Mouse (Mus musculus) layer of hippocampus, postnatal 36 days (tissue): ENCODE measurements around the gene Ubr1. TPM values are rescaled to one million over a fixed set of nuclear protein-coding genes. Genes with fewer than 3 reads are reported as not detected.

Experiments used
- DNase-seq, 2 experiments: peaks; one replicate each; pipeline ENCODE4 v3.0.0; 2022
- microRNA-seq, 2 experiments: library from miRNA; unstranded; fragments of <30 nt; microRNA quantifications; one replicate each; pipeline ENCODE4 v1.2.0; 2021
- total RNA-seq, 2 experiments: library from RNA; stranded (reverse); gene quantifications; 2 replicates each; pipeline ENCODE4 v1.2.3; 2021

Ubr1 gene
- total RNA-seq, 2 experiments from 2014 or later: 43.6 to 44.5 TPM

- DNase-seq: no peak
Measured at GRCm38 (mm10) chr2:120852626-120853025, 117.9 kb downstream of the Ubr1 start.

GRCm38 (mm10) chr2:120850424-120851082 lies 120.0 kb downstream of the Ubr1 start, which contains the start of gene Ttbk2:
TSS of gene Ttbk2 (minus strand) at chr2:120850604.
- peak; percentile 98 to 99 for DNase-seq

- peak; percentile 27 to 44 for DNase-seq
Measured at GRCm38 (mm10) chr2:120849449-120850423, 120.8 kb downstream of the Ubr1 start, which contains the start of gene Cdan1. TSS of gene Cdan1 (minus strand) at chr2:120850128.

- DNase-seq: no peak
Measured at GRCm38 (mm10) chr2:120845280-120845679, 125.2 kb downstream of the Ubr1 start.

- no peak for DNase-seq
Measured at GRCm38 (mm10) chr2:120843990-120844389, 126.5 kb downstream of the Ubr1 start.

- no peak for DNase-seq
Measured at GRCm38 (mm10) chr2:120841211-120841610, 129.3 kb downstream of the Ubr1 start.

GRCm38 (mm10) chr2:120835167-120835566 lies 135.3 kb downstream of the Ubr1 start:
- DNase-seq: no peak

- DNase-seq: no peak
Measured at GRCm38 (mm10) chr2:120826936-120827638, 143.4 kb downstream of the Ubr1 start.

Small RNA genes lying within 50 kb of the gene (microRNA-seq; reads per million reads assigned to microRNA genes)
- gene Gm44325: 0 reads per million in 2 experiments

Other genes starting within 250 kb of the Ubr1 start
- 10 to 100 TPM; 23.7 to 25.4 TPM for gene Cdan1, start 120.6 kb downstream of the Ubr1 start, total RNA-seq
- 10 to 100 TPM; 69.6 to 72.2 TPM for gene Ttbk2, start 120.1 kb downstream of the Ubr1 start, total RNA-seq
- 10 to 100 TPM; 23.0 to 26.2 TPM for gene Tmem62, start 6.3 kb upstream of the Ubr1 start, total RNA-seq
- 10 to 100 TPM; 57.0 to 58.5 TPM for gene Ccndbp1, start 37.7 kb upstream of the Ubr1 start, total RNA-seq
- gene Epb42, start 66.4 kb upstream of the Ubr1 start, total RNA-seq: not detected
- gene Tgm5, start 115.1 kb upstream of the Ubr1 start, total RNA-seq: not detected
- gene Tgm7, start 139.1 kb upstream of the Ubr1 start, total RNA-seq: under 1 TPM; 0.18 to 0.20 TPM
- 10 to 100 TPM; 22.7 to 24.1 TPM for gene Adal, start 169.7 kb upstream of the Ubr1 start, total RNA-seq
- 1 to 10 TPM; 7.0 to 7.2 TPM for gene Lcmt2, start 169.9 kb upstream of the Ubr1 start, total RNA-seq
- gene Tubgcp4, start 199.9 kb upstream of the Ubr1 start, total RNA-seq: 10 to 100 TPM; 40.3 to 45.9 TPM
- gene Zscan29, start 200.4 kb upstream of the Ubr1 start, total RNA-seq: 1 to 10 TPM; 6.3 to 8.2 TPM